Mouse (Mus musculus): ENCODE measurements around the gene Nek6.

- TF ChIP-seq CTCF (IDR thresholded peaks at IDR 0.05; ENCODE audit: low read depth) (no peak), EP300 (IDR thresholded peaks at IDR 0.05; ENCODE audit: low read depth) (no peak)
Observed at GRCm38 (mm10) chr2:38476871-38477496, 34.5 kb upstream of the Nek6 start.
